Mouse (Mus musculus) liver, adult 10 weeks (tissue): ENCODE data around the gene Eif1ax. TPM values are rescaled to one million over a fixed set of nuclear protein-coding genes. Genes with fewer than 3 reads are reported as not detected.

Experiments
- polyA plus RNA-seq: library from polyadenylated mRNA; stranded (reverse); fragments of 350-450 nt; fragmentation: Illumina TruSeq; extraction: RNeasy Lipid Tissue Mini Kit (QIAGEN cat#74804); gene quantifications from one replicate; pipeline ENCODE4 v1.2.3, GENCODE M21; 2014; ENCODE audit warnings: low read depth, low replicate concordance

Gene Eif1ax
- 37.4 TPM for polyA plus RNA-seq

GRCm38 (mm10) chrX:159371831-159372752 is at the start of gene Eif1ax:
Gene Eif1ax (plus strand): TSS chrX:159372178.

GRCm38 (mm10) chrX:159414130-159414828 is 42.3 kb downstream of the Eif1ax start, which contains the start of gene Map7d2:
Gene Map7d2 (plus strand): TSS chrX:159414572.

Other genes starting within 250 kb of the Eif1ax start
- 12.9 TPM for gene Rps6ka3, start 161.9 kb upstream of the Eif1ax start, polyA plus RNA-seq
- gene Map7d2, start 42.4 kb downstream of the Eif1ax start, polyA plus RNA-seq, result not detected
- 7.8 TPM for gene Bclaf3, start 154.5 kb downstream of the Eif1ax start, polyA plus RNA-seq